Mouse (Mus musculus) layer of hippocampus, postnatal 25 days (tissue): ENCODE measurements around the gene Arhgap10. TPM values are rescaled to one million over a fixed set of nuclear protein-coding genes. Genes with fewer than 3 reads are reported as not detected.

Source experiments
- DNase-seq, 2 experiments: peaks; one replicate each; pipeline ENCODE4 v3.0.0; 2022; ENCODE audit warnings: mixed read lengths in 2 of 2, low spot score in 1 of 2; ENCODE audit errors: extremely low spot score in 1 of 2
- total RNA-seq, 2 experiments: library from RNA; stranded (reverse); gene quantifications; 2 replicates each; pipeline ENCODE4 v1.2.3; 2021

Arhgap10 gene
- total RNA-seq, 2 experiments from 2014 or later, result 8.0 to 9.3 TPM

- peak in 1 of 2 experiments; percentile 18 for DNase-seq
These were observed 261.2 kb downstream of the Arhgap10 start for GRCm38 (mm10) chr8:77256450-77257084.

GRCm38 (mm10) chr8:77254466-77254865 lies 263.3 kb downstream of the Arhgap10 start:
- no peak for DNase-seq

- no peak for DNase-seq
These were observed 266.6 kb downstream of the Arhgap10 start for GRCm38 (mm10) chr8:77251134-77251533.

GRCm38 (mm10) chr8:77250094-77250493 lies 267.7 kb downstream of the Arhgap10 start:
- no peak for DNase-seq

GRCm38 (mm10) chr8:77241381-77241780 lies 276.4 kb downstream of the Arhgap10 start:
- DNase-seq, result no peak

GRCm38 (mm10) chr8:77239462-77239861 lies 278.3 kb downstream of the Arhgap10 start:
- no peak for DNase-seq

GRCm38 (mm10) chr8:77236701-77237100 lies 281.1 kb downstream of the Arhgap10 start:
- DNase-seq, result peak in 1 of 2 experiments; percentile 27

GRCm38 (mm10) chr8:77232411-77232810 lies 285.3 kb downstream of the Arhgap10 start:
- DNase-seq, result no peak

GRCm38 (mm10) chr8:77231834-77232233 lies 285.9 kb downstream of the Arhgap10 start:
- no peak for DNase-seq

- no peak for DNase-seq
These were observed 286.5 kb downstream of the Arhgap10 start for GRCm38 (mm10) chr8:77231211-77231610.

GRCm38 (mm10) chr8:77228688-77229087 lies 289.1 kb downstream of the Arhgap10 start:
- no peak for DNase-seq

- DNase-seq, result no peak
These were observed 290.0 kb downstream of the Arhgap10 start for GRCm38 (mm10) chr8:77227742-77228141.

GRCm38 (mm10) chr8:77223123-77223522 lies 294.6 kb downstream of the Arhgap10 start:
- no peak for DNase-seq

- no peak for DNase-seq
These were observed 302.6 kb downstream of the Arhgap10 start for GRCm38 (mm10) chr8:77215191-77215590.

GRCm38 (mm10) chr8:77214665-77215064 lies 303.1 kb downstream of the Arhgap10 start:
- no peak for DNase-seq

GRCm38 (mm10) chr8:77213893-77214464 lies 303.8 kb downstream of the Arhgap10 start:
- no peak for DNase-seq

- DNase-seq, result no peak
These were observed 308.5 kb downstream of the Arhgap10 start for GRCm38 (mm10) chr8:77209297-77209696.

Other genes with a start within 250 kb of the Arhgap10 start
- 10 to 100 TPM; 18.9 to 20.8 TPM for gene Prmt9, start 31.4 kb upstream of the Arhgap10 start, total RNA-seq
- gene Tmem184c, start 92.7 kb upstream of the Arhgap10 start, total RNA-seq, result 10 to 100 TPM; 62.9 to 68.5 TPM
- gene Ednra, start 206.5 kb upstream of the Arhgap10 start, total RNA-seq, result 1 to 10 TPM; 4.4 to 5.6 TPM